In genomic region chr11:96311097-96311496, GRCm38 (mm10) we compare ENCODE assay signal across 10 mouse cellular contexts. TPM values are rescaled to one million over a fixed set of nuclear protein-coding genes. Genes with fewer than 3 reads are reported as not detected.
DNase-seq lines count a peak whose midpoint lies in the region; ATAC-seq and TF ChIP-seq lines count a peak whose summit lies in the region.
"Had no signal": no experiment of that assay in that cellular context is flagged by ENCODE, and none has a peak within 500 bp of the region (broad histone marks: within the 10 kb centered on the region; RNA-seq: fewer than 3 reads in every experiment).

No protein-coding gene starts in this region.

- H3K36me3 ChIP-seq in midbrain, embryonic 11.5 days (ENCODE audit: control insufficient read depth, insufficient read depth, low read length) = no peaks in the 10 kb centered on the region
- H3K36me3 ChIP-seq in midbrain, embryonic 14.5 days (ENCODE audit: control insufficient read depth, insufficient read depth, low read length) = no peaks in the 10 kb centered on the region
- H3K36me3 ChIP-seq in limb, embryonic 14.5 days (ENCODE audit: control insufficient read depth, insufficient read depth, low read length) = no peaks in the 10 kb centered on the region
- no peaks in the 10 kb centered on the region for H3K36me3 ChIP-seq in stomach, embryonic 16.5 days (ENCODE audit: control insufficient read depth, insufficient read depth, low read length)

- peak; percentile 62 to 68 for DNase-seq in adrenal gland, postnatal 36 days
- DNase-seq in adrenal gland, postnatal 4 days (ENCODE audit: low spot score in 2 of 2) = no peak
- peak; percentile 95 for DNase-seq in midbrain, embryonic 11.5 days (ENCODE audit: low spot score, missing footprints)
- DNase-seq in midbrain, embryonic 14.5 days = no peak
- no peak for DNase-seq in limb, embryonic 14.5 days (ENCODE audit: low spot score)
- no peak for DNase-seq in Muller cell, postnatal 12 days (ENCODE audit: inconsistent ontology term)
- DNase-seq in cerebellum, postnatal 14 days = no peak

- H3K4me3 ChIP-seq in midbrain, embryonic 11.5 days (ENCODE audit: low read depth, low read length) = no peak overlapping the region
- H3K4me3 ChIP-seq in midbrain, embryonic 14.5 days (replicated peaks; ENCODE audit: low read depth, low read length) = no peak overlapping the region
- peak overlapping the region; percentile 25 for H3K4me3 ChIP-seq in limb, embryonic 14.5 days (replicated peaks; ENCODE audit: low read length)
- peak overlapping the region; percentile 48 for H3K4me3 ChIP-seq in stomach, embryonic 16.5 days (replicated peaks; ENCODE audit: low read length)

- H3K9me3 ChIP-seq in midbrain, embryonic 11.5 days (ENCODE audit: control insufficient read depth, low read length) = no peaks in the 10 kb centered on the region
- H3K9me3 ChIP-seq in midbrain, embryonic 14.5 days (ENCODE audit: control insufficient read depth, low read length) = no peaks in the 10 kb centered on the region
- H3K9me3 ChIP-seq in limb, embryonic 14.5 days (ENCODE audit: control insufficient read depth, low read length) = no peaks in the 10 kb centered on the region
- no peaks in the 10 kb centered on the region for H3K9me3 ChIP-seq in stomach, embryonic 16.5 days (replicated peaks; ENCODE audit: control insufficient read depth, low read length)

- no peak overlapping the region for H3K27ac ChIP-seq in midbrain, embryonic 11.5 days (ENCODE audit: low read depth, low read length)
- no peak overlapping the region for H3K27ac ChIP-seq in midbrain, embryonic 14.5 days (replicated peaks; ENCODE audit: low read depth, low read length)
- H3K27ac ChIP-seq in limb, embryonic 14.5 days (replicated peaks; ENCODE audit: low read depth, low read length) = no peak overlapping the region
- H3K27ac ChIP-seq in stomach, embryonic 16.5 days (ENCODE audit: low read length) = peak overlapping the region; percentile 84

- ATAC-seq in midbrain, embryonic 11.5 days (ENCODE audit: low FRiP score) = no peak
- ATAC-seq in midbrain, embryonic 14.5 days (ENCODE audit: low FRiP score, low TSS enrichment) = no peak
- ATAC-seq in limb, embryonic 14.5 days (ENCODE audit: low FRiP score, low read depth) = no peak
- ATAC-seq in stomach, embryonic 16.5 days (ENCODE audit: insufficient read depth, low FRiP score) = no peak

- no peak overlapping the region for H3K4me2 ChIP-seq in midbrain, embryonic 11.5 days
- no peak overlapping the region for H3K4me2 ChIP-seq in midbrain, embryonic 14.5 days (ENCODE audit: low read length)
- peak overlapping the region; percentile 31 for H3K4me2 ChIP-seq in limb, embryonic 14.5 days (replicated peaks; ENCODE audit: low read depth, low read length, severe bottlenecking)
- H3K4me2 ChIP-seq in stomach, embryonic 16.5 days (ENCODE audit: low read depth, low read length) = peak overlapping the region; percentile 87

- H3K4me1 ChIP-seq in midbrain, embryonic 11.5 days (ENCODE audit: control insufficient read depth, insufficient read depth, low read length) = 0 out of 2 replicates have a peak, but pooled peaks cover 2% of the 10 kb centered on the region
- H3K4me1 ChIP-seq in midbrain, embryonic 14.5 days (ENCODE audit: control insufficient read depth, insufficient read depth, low read length) = no peaks in the 10 kb centered on the region
- no peaks in the 10 kb centered on the region for H3K4me1 ChIP-seq in limb, embryonic 14.5 days (ENCODE audit: control insufficient read depth, insufficient read depth, low read length)
- peaks cover 7% of the 10 kb centered on the region; the same call in 1 of the 2 replicates for H3K4me1 ChIP-seq in stomach, embryonic 16.5 days (ENCODE audit: control insufficient read depth, insufficient read depth, low read length)

- peaks cover 100% of the 10 kb centered on the region for H3K27me3 ChIP-seq in midbrain, embryonic 11.5 days (ENCODE audit: control insufficient read depth, insufficient read depth, low read length)
- peaks cover 100% of the 10 kb centered on the region for H3K27me3 ChIP-seq in midbrain, embryonic 14.5 days (ENCODE audit: control insufficient read depth, insufficient read depth, low read length)
- peaks cover 100% of the 10 kb centered on the region for H3K27me3 ChIP-seq in limb, embryonic 14.5 days (ENCODE audit: control insufficient read depth, insufficient read depth, low read length)
- H3K27me3 ChIP-seq in stomach, embryonic 16.5 days (ENCODE audit: control insufficient read depth, insufficient read depth, low read length) = peaks cover 3% of the 10 kb centered on the region

- no peak for TF ChIP-seq POLR2A in limb, embryonic 14.5 days (IDR thresholded peaks at IDR 0.05; ENCODE audit: borderline replicate concordance, extremely low read depth, insufficient read depth, insufficient read length)

- 7% methylated on average over 6 of the region's 6 CpGs for WGBS in midbrain, embryonic 11.5 days
- 7% methylated on average over 6 of the region's 6 CpGs for WGBS in midbrain, embryonic 14.5 days
- WGBS in limb, embryonic 14.5 days = 8% methylated on average over 6 of the region's 6 CpGs
- 21% methylated on average over 6 of the region's 6 CpGs for WGBS in stomach, embryonic 16.5 days

- no peak overlapping the region for H3K9ac ChIP-seq in midbrain, embryonic 11.5 days (ENCODE audit: low read length)
- H3K9ac ChIP-seq in midbrain, embryonic 14.5 days (replicated peaks; ENCODE audit: low read length) = no peak overlapping the region
- H3K9ac ChIP-seq in limb, embryonic 14.5 days (ENCODE audit: low read depth, low read length, severe bottlenecking) = no peak overlapping the region
- peak overlapping the region; percentile 68 for H3K9ac ChIP-seq in stomach, embryonic 16.5 days (ENCODE audit: low read length)

RNA-seq across cellular contexts. Expression of gene Hoxb4, which starts 7.0 kb away (rescaled TPM):
- total RNA-seq in adrenal gland, postnatal 36 days (2021) = 10 to 100 TPM; 15.6 to 20.9 TPM
- 10 to 100 TPM; 19.8 to 22.0 TPM for total RNA-seq in adrenal gland, postnatal 4 days (2021)
- not detected in 2 replicates for polyA plus RNA-seq in midbrain, embryonic 11.5 days (2014; fragmentation: Nextera tagmentation; extraction: Ambion mirVana)
- not detected in 2 replicates for polyA plus RNA-seq in midbrain, embryonic 14.5 days (2014; fragmentation: Nextera tagmentation; extraction: Ambion mirVana)
- polyA plus RNA-seq in limb, embryonic 14.5 days (2012; rRNA removed) = 2.3 and 2.5 TPM in 2 replicates
- 0.17 and 0.28 TPM in 2 replicates for polyA plus RNA-seq in limb, embryonic 14.5 days (2014; fragmentation: Nextera tagmentation; extraction: Ambion mirVana)
- 2.2 and 2.7 TPM in 2 replicates for polyA plus RNA-seq in stomach, embryonic 16.5 days (2015; fragmentation: Nextera tagmentation; extraction: Ambion mirVana)

RNA-seq across cellular contexts. Expression of gene Hoxb5, which starts 8.0 kb away (rescaled TPM):
- total RNA-seq in adrenal gland, postnatal 36 days (2021) = 10 to 100 TPM; 16.1 to 27.0 TPM
- total RNA-seq in adrenal gland, postnatal 4 days (2021) = 10 to 100 TPM; 26.5 to 27.8 TPM
- not detected in 2 replicates for polyA plus RNA-seq in midbrain, embryonic 11.5 days (2014; fragmentation: Nextera tagmentation; extraction: Ambion mirVana)
- polyA plus RNA-seq in midbrain, embryonic 14.5 days (2014; fragmentation: Nextera tagmentation; extraction: Ambion mirVana) = not detected in 2 replicates
- 1.8 TPM in 2 replicates for polyA plus RNA-seq in limb, embryonic 14.5 days (2012; rRNA removed)
- 0.51 and 0.85 TPM in 2 replicates for polyA plus RNA-seq in limb, embryonic 14.5 days (2014; fragmentation: Nextera tagmentation; extraction: Ambion mirVana)
- polyA plus RNA-seq in stomach, embryonic 16.5 days (2015; fragmentation: Nextera tagmentation; extraction: Ambion mirVana) = 13.8 TPM in 2 replicates
- total RNA-seq: neutrophil, adult 5-6 weeks had no signal

RNA-seq across cellular contexts. Expression of gene Hoxb3, which starts 12.0 kb away (rescaled TPM):
- 10 to 100 TPM; 15.7 to 20.2 TPM for total RNA-seq in adrenal gland, postnatal 36 days (2021)
- total RNA-seq in adrenal gland, postnatal 4 days (2021) = 10 to 100 TPM; 40.5 to 44.5 TPM
- polyA plus RNA-seq in midbrain, embryonic 11.5 days (2014; fragmentation: Nextera tagmentation; extraction: Ambion mirVana) = not detected in 2 replicates
- not detected in 2 replicates for polyA plus RNA-seq in midbrain, embryonic 14.5 days (2014; fragmentation: Nextera tagmentation; extraction: Ambion mirVana)
- 4.9 and 5.4 TPM in 2 replicates for polyA plus RNA-seq in limb, embryonic 14.5 days (2012; rRNA removed)
- 0.18 and 0.69 TPM in 2 replicates for polyA plus RNA-seq in limb, embryonic 14.5 days (2014; fragmentation: Nextera tagmentation; extraction: Ambion mirVana)
- polyA plus RNA-seq in stomach, embryonic 16.5 days (2015; fragmentation: Nextera tagmentation; extraction: Ambion mirVana) = 0.99 and 1.5 TPM in 2 replicates

RNA-seq across cellular contexts. Expression of gene Hoxb6, which starts 18.8 kb away (rescaled TPM):
- 10 to 100 TPM; 43.9 to 62.2 TPM for total RNA-seq in adrenal gland, postnatal 36 days (2021)
- total RNA-seq in adrenal gland, postnatal 4 days (2021) = 10 to 100 TPM; 43.6 to 47.9 TPM
- not detected in 2 replicates for polyA plus RNA-seq in midbrain, embryonic 11.5 days (2014; fragmentation: Nextera tagmentation; extraction: Ambion mirVana)
- polyA plus RNA-seq in midbrain, embryonic 14.5 days (2014; fragmentation: Nextera tagmentation; extraction: Ambion mirVana) = not detected in 2 replicates
- 2.2 and 2.8 TPM in 2 replicates for polyA plus RNA-seq in limb, embryonic 14.5 days (2012; rRNA removed)
- 0.30 and 0.61 TPM in 2 replicates for polyA plus RNA-seq in limb, embryonic 14.5 days (2014; fragmentation: Nextera tagmentation; extraction: Ambion mirVana)
- 5.6 and 8.3 TPM in 2 replicates for polyA plus RNA-seq in stomach, embryonic 16.5 days (2015; fragmentation: Nextera tagmentation; extraction: Ambion mirVana)
- total RNA-seq: neutrophil, adult 5-6 weeks had no signal

RNA-seq across cellular contexts. Expression of gene Hoxb7, which starts 24.7 kb away (rescaled TPM):
- total RNA-seq in adrenal gland, postnatal 36 days (2021) = 10 to 100 TPM; 35.5 to 49.8 TPM
- total RNA-seq in adrenal gland, postnatal 4 days (2021) = 10 to 100 TPM; 39.4 to 49.8 TPM
- not detected in 2 replicates for polyA plus RNA-seq in midbrain, embryonic 11.5 days (2014; fragmentation: Nextera tagmentation; extraction: Ambion mirVana)
- not detected in 2 replicates for polyA plus RNA-seq in midbrain, embryonic 14.5 days (2014; fragmentation: Nextera tagmentation; extraction: Ambion mirVana)
- polyA plus RNA-seq in limb, embryonic 14.5 days (2012; rRNA removed) = 2.0 and 2.7 TPM in 2 replicates
- polyA plus RNA-seq in limb, embryonic 14.5 days (2014; fragmentation: Nextera tagmentation; extraction: Ambion mirVana) = 2.2 and 4.4 TPM in 2 replicates
- polyA plus RNA-seq in stomach, embryonic 16.5 days (2015; fragmentation: Nextera tagmentation; extraction: Ambion mirVana) = 6.3 and 8.3 TPM in 2 replicates
- total RNA-seq: hematopoietic stem cell, adult 5-6 weeks; neutrophil, adult 5-6 weeks had no signal

Comparison
In these comparisons a context has a peak if more than half of its experiments do, and no peak if none do; other contexts are left out.
1. DNase-seq: peak in adrenal gland, postnatal 36 days (2 of 2) and midbrain, embryonic 11.5 days (single experiment); none in adrenal gland, postnatal 4 days (0 of 2), midbrain, embryonic 14.5 days (single experiment), limb, embryonic 14.5 days (single experiment), Muller cell, postnatal 12 days (single experiment) and cerebellum, postnatal 14 days (0 of 2).
2. H3K4me2 ChIP-seq: peak in limb, embryonic 14.5 days (single experiment) and stomach, embryonic 16.5 days (single experiment); none in midbrain, embryonic 11.5 days (single experiment) and midbrain, embryonic 14.5 days (single experiment).
3. H3K4me3 ChIP-seq: peak in limb, embryonic 14.5 days (single experiment) and stomach, embryonic 16.5 days (single experiment); none in midbrain, embryonic 11.5 days (single experiment) and midbrain, embryonic 14.5 days (single experiment).